Mouse (Mus musculus) megakaryocyte-erythroid progenitor cell, adult 5-6 weeks (primary cell): ENCODE results near the gene Plk5. TPM values are rescaled to one million over a fixed set of nuclear protein-coding genes. Genes with fewer than 3 reads are reported as not detected.

ENCODE experiments used
- ATAC-seq: replicated peaks from 2 replicates; pipeline ENCODE4 v1.8.0; 2016; ENCODE audit warnings: mild to moderate bottlenecking, inconsistent platforms; ENCODE audit not compliant: severe bottlenecking, poor library complexity, low FRiP score, low TSS enrichment
- total RNA-seq, 2 experiments: library from RNA; stranded (forward) in 1 of 2; stranded (reverse) in 1 of 2; fragments of 200-1000, 215-1000 nt in 1 of 2; fragments of >200 nt in 1 of 2; fragmentation: Nextera tagmentation in 1 of 2; gene quantifications; 2 replicates each; pipeline ENCODE4 v1.2.3; 2014 to 2017

The Plk5 gene
- total RNA-seq, 2 experiments from 2014 or later = not detected

DNA sequence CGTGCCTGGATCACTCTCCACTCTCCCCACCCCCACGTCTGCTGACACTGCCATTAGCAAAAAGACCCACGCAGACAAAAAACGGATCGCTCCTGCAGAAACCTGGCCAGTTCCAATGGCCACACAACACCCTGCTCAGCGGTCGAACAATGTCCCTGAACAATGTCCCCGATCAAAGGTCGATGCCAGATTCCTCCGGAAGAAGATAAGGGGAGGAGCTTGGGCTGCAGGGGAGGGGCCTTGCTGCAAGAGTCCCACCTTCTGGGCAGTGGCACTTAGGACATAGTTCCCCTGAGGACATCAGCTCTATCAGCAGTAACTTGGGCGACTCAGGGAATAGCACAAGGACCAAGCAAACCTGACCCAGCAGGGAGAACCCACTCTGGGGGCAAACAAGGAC is 4.4 kb upstream of the Plk5 start:
- no peak for ATAC-seq

DNA sequence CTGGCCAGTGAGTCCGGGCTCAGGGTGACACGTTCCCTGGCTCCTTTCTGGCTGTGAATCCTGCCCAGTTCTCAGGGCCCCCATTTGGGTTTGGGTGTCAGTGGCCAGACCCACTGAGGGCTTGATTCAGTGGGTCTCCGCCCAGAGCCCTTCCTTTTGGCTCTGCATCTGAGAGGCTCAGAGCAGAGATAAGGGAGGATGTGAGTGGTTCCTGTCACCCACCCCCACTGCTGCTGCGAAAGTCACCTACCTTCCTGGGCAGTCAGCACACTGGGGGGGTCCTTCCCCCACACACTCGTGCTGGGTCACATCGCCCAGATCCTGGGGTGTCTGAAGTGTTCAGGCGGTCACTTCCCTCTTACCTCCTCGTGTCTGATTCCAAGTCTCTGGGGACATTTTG is 3.5 kb upstream of the Plk5 start:
- no peak for ATAC-seq

DNA sequence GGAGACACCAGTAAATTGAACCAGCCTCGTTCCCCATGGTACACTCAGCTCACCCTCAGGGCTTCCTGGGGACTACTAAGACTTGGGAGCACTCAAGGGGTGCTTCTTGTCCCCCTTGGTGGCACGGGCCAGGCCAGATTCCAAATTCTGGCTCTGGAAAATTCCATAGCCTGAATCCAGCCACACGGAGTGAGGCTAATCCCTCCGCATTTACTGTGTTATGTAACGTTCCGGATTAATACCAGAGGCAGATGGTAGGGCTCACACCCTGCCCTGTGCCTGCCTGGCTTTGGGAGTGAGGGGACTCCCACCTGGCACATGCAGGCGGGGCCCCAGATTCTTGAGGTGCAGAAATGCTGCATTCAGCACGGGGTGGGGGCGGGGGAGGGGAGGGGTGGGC is 828 bp upstream of the Plk5 start:
- ATAC-seq = no peak

- ATAC-seq = no peak
These were observed 478 bp downstream of the Plk5 start for GRCm38 (mm10) chr10:80356737-80357136.

- ATAC-seq = no peak
These were observed 1.1 kb downstream of the Plk5 start for GRCm38 (mm10) chr10:80357336-80357735.

- no peak; the same call in 1 of the 2 replicates for ATAC-seq
These were observed 1.9 kb downstream of the Plk5 start for GRCm38 (mm10) chr10:80357994-80358639.

DNA sequence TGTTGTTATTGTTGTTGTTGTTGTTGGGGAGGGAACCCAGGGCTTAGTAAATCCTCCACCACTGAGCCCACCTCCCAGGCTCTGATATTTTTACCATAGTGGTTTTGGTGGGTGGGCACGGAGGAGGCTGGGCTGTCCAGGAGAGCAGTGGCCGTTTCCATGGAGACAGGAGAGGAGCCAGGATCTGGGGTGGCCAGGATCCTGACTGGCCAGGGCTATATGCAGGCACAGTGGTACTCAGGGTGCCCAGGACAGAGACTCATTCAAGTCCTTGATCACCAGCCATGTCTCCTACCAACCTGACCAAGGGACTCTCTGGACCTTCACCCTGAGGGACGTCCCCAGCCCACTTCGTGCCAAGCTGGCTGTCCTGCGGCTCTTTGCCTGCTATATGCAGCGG is 7.5 kb downstream of the Plk5 start:
- ATAC-seq = no peak

GRCm38 (mm10) chr10:80365736-80366135 is 9.5 kb downstream of the Plk5 start:
- no peak for ATAC-seq

DNA sequence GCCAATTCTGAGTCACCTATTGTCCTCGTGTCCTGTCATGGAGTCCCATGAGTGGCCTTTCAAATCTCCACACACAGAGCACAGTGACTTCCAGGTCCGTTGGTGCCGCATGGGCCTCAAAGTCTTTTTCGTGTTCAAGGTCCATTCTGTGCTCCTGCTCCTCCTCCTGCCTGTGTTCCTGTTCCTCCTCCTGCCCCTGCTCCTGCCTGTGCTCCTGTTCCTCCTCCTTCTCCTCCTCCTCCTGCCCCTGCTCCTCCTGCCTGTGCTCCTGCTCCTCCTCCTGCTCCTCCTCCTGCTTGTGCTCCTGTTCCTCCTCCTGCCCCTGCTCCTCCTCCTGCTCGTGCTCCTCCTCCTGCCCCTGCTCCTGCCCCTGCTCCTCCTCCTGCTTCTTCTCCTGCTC is 11.7 kb downstream of the Plk5 start:
- ATAC-seq = no peak

DNA sequence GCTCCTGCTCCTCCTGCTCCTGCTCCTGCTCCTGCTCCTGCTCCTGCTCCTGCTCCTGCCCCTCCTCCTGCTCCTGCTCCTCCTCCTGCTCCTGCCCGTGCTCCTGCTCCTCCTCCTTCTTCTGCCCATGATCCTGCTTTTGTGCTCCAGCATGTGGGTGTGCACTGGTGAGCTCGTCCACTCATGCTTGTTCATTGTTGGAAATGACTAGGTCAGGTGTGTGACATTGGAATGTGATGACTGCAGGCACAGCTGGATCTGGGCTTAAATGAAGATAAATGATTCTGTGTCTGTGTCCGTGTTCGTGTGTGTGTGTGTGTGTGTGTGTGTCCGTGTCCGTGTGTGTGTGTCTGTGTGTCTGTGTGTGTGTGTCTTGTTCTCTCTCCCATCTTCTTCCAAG is 12.1 kb downstream of the Plk5 start:
- ATAC-seq = no peak

DNA sequence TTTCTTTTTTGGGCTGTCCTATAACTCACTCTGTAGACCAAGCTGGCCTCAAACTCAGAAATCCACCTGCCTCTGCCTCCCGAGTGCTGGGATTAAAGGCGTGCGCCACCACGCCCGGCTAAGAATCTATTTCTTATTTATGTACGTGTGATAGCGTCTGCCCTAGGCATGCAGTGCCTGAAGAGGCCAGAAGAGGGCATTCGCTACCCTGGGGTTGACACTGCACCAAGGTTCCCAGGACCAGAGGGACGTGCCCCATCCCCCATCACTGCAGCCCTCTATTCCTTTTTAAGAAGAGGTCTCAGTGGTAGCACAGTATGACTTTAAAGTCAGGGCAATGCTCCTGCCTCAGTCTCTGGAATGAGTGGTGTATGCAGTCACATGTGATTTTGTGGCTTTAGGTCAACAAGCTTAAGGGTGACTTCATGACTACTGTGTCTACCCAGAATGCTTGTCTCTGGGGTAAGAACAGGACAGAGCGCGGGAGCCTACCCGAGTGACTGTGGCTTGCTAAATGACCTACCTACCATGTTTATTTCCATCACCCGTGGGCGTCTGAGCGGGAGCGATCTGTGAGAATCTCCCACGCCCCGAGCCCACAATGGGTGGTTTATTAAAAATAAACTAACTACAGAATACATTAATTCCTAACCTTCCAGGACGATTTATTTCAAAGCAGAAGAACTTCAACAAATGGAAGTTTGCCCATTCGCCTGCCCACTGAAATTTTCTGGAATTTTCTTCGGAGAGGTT is 13.9 kb downstream of the Plk5 start:
- ATAC-seq = no peak

DNA sequence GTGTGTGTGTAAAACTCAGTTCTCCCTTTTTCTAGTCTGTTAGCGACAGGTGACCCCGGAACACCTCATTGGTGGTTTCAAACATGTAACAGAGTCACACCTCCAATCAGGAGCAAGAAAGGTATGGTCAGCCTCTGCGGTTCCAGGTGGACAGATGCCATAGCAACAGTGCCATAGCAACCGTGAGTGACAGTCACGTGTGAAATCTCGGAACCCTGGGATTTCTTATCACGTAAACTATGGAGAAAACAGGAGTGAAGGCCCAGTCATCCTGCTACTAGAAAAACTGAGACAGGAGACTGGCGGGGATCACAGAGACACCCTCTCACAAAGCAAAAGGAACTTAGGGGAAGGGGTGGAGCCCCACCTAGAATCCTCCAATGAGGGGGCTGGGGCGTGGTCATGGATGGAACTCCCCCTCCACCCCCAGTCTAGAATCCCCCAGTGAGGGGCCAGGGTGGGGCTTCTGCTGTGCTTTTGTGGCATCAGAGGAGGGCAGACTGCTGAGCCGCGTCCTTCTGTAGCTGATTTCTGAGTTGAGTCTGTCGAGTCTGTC is 15.2 kb downstream of the Plk5 start:
- ATAC-seq = no peak

DNA sequence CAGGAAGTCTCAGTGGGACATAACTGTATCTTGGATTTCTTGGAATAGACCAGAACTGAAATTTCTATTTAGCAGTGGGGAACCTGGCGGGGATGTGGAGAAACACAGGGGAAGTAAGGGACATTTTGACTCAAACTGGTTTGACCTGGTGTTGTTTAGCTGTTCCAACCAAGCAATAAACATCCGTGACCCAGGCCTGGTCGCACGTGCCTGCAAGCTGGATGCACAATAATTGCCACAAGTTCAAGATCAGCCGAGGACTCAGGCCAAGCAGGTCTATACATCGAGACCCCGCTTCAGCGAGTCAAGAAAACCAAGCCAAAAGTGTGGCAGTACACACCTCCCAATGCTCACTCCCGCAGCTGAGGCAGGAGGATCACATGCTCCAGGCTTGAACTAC is 15.7 kb downstream of the Plk5 start:
- ATAC-seq = no peak

GRCm38 (mm10) chr10:80372706-80373105 is 16.4 kb downstream of the Plk5 start:
- no peak for ATAC-seq

GRCm38 (mm10) chr10:80374063-80374462 is 17.8 kb downstream of the Plk5 start:
- peak; percentile 58; the same call in 1 of the 2 replicates for ATAC-seq

DNA sequence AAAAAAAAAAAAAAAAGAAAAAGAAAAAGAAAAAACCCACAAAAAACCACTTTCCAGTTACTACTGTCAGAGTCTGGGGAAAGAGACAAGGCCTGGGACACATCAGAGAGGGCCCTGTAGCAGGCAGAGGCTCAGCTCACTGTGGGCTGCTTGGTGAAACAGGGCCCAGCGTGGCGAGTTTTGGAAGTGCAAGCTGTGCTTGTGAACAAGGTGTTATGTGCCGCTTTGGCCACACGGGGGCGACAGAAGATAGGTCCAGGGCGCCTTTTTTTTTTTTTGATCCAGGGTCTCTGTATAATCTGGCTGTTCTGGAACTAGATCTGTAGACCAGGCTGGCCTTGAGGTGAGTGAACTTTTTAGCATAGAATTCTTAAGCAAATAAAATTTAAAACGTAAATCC is 19.9 kb downstream of the Plk5 start:
- peak; percentile 77 for ATAC-seq

DNA sequence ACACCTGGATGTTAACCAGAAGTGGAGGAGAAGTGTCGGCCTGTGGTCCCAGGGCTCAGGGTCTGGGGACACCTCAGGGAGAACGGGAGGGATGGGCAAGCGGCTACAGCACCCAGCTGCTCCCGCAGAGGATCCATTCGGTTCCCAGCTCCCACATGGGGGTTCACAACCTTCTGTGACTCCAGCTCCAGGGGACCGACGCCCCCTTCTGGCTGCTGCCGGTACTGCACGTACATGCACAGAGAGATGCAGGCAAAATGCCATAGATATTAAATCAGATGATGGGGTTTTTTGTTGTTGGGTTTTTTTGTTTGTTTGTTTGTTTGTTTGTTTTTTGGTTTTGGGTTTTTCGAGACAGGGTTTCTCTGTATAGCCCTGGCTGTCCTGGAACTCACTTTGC is 21.5 kb downstream of the Plk5 start:
- ATAC-seq = no peak

DNA sequence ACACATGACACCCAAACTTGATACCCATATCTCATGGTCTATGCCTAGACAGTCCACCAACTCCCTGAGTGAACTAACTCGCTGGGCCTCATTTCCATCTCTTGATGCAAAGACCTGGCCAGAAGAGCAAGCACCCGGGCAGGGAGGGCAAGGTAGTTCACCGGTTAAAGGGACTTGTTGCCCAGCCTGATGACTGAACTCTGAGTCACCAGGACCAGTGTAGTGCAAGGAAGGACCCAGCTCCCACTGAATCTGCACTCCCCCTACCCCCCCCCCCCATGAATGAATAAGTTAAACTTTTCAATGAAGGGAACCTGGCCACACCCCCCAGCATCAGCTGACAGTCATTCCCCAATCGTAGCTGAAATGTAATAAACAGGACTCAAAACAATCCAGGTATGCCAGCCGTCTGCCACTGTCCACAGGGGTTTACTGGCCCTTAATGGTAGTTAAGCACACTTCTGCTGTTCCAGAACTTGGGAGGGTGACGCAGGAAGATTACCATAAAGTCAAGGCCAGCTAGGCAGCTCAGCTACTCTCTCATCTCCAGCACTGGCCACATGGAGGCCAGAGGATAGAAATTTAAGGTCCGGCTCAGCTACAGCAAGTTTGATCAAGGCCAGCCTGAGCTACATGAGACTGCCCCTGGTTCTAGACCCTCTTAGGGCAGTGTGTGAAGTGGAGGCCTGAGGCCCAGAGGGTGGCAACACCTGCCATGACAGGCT is 26.5 kb downstream of the Plk5 start:
- ATAC-seq = no peak

GRCm38 (mm10) chr10:80383431-80383830 is 27.2 kb downstream of the Plk5 start:
- ATAC-seq = no peak

DNA sequence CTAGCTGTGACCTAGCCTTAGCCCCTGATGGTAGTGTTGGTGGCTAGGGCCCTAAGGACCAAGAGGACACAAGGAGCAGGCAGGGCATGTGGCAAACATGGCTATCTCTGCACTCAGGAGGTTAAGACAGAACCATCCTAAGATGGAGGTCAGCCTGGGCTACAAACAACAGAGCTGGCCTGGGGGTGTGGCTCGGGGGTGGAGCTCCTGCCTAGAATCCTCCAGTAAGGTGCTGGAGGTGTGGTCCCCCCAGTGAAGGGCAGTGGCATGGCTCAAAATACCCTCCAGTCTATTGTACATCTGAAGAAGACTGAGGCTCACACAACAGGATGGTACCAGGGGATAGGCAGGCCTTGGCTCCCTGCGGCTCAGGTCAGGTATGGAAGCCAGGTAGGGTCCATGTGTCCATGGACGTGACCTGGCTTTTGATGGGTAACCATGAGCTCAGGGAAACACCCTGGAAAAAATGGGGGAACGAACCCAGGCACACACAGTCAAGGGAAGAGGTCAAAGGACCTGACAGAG is 27.9 kb downstream of the Plk5 start:
- 0 out of 2 replicates have a peak, but pooled peaks have one; percentile 8 for ATAC-seq
